Mouse (Mus musculus): ENCODE measurements around the gene Nol4l.
"Not testable (repeated sequence)": the region's sequence is repeated elsewhere in the genome, so short reads cannot be mapped to it uniquely, and the experiment has no call there.

Nol4l gene

DNA sequence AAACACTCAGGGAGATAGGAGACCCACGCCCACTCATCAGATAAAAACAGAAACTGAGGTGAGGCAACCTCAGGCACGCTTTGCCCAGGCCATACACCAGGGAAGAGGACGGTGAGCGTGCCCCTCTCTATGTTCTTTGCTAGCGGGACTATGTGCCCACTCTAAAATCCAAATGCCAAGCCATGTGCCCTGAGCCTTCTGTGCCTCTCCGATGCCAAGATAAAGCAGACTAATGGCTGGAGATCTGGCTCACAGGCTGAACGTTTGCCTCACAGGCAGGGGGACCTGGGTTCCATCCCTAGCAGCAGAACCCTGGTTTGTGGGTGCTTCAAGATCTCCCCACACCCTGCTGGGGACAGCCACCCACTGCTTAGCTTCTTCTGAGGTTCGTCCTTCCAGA is 19.6 kb downstream of the Nol4l start:
- DNase-seq = no peak

DNA sequence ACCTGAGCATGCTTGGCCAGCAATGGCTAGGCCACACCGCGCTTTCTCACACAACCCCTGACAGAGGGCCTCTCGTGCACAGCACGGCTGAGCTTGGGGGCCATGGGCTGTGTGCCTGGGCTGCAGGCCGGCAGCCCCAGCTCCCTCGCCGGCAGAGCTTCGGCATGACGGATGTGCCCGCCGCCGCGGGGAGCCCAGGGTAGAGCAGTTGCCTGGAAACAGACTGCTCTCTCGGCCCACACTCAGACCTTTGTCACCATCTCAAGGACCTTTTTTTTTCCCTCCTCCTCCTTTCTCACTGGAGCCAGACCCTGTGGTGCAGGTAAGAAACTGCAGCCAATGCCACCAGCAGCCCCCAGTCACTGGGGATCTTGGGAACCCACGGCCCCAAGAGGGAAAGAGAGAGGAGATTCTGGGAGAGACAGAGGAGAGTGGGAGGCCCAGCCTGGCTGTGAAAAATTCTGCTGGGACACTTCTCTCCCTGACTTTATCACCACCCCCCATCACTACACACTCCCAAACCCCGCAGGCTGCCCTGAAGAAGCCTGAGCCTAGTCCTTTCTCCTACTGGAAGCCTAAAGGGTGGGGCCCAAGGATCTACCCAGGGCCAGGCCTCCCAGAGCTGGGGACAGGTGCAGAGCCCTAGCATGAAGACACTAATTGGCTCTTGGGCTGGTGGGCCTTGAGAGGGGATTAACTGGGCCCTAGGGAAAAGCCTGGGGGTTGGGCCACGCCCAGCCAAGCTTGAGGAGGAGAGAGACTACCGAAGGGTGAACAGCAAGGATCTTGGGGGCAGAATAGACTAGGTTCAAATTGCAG is 20.4 kb downstream of the Nol4l start:
- DNase-seq = no peak

DNA sequence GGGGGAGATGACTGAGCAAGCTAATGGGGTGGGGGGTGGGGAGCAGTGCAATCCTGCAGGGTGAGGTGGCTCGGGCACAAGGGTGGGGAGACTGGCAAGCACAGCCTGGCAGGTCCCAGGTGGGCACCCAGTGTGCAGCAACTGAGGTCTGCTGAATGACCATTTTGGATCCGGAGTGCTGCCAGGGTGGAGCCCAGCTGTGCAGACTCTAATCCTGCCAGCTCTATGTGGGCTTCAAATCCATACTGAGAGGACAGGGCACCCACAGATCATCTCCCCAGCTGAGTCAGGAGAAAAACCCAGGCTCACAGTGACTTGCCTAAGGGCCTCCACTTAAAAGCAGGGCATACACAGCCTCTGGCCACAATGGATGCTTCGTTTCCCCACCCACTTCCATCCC is 21.4 kb downstream of the Nol4l start:
- DNase-seq = no peak

DNA sequence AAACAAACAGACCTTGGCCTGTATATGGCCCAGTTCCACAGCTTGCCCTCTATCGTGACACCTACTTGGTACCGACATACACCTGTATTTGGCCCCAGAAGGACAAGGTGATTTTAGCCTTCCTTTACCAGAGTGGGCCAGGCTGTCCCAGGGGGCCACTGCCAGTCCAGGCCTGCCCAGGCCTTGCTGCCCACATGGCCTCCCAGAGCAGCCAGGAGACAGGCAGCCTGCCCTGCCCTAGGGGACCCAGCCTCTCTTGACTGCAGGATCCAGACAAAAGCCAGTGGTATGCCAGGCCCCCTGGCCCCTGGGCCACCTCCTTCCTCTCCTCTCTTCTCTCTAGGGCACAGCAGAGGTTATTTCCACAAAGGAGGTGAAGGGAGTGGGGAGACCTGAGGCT is 21.8 kb downstream of the Nol4l start:
- no peak for DNase-seq

DNA sequence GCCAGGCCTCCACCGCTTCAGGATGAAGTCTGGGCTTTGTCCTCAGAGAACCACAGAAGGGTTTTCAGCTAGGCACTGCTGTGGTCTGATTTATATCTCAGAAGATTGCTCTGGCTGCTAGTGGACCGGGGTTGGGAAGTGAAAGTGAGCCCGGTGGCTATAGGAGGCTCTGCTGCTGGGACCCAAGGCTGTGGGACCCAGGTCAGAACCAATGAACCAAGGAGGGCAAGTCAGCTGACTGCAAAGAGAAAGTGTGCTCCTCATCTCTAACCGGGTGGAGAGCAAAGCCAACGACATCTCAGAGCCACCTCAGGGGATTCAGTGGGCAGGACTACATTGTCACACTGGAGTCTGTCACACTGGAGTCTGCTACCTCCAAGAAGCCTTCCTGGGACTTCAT is 23.4 kb downstream of the Nol4l start:
- no peak for DNase-seq

DNA sequence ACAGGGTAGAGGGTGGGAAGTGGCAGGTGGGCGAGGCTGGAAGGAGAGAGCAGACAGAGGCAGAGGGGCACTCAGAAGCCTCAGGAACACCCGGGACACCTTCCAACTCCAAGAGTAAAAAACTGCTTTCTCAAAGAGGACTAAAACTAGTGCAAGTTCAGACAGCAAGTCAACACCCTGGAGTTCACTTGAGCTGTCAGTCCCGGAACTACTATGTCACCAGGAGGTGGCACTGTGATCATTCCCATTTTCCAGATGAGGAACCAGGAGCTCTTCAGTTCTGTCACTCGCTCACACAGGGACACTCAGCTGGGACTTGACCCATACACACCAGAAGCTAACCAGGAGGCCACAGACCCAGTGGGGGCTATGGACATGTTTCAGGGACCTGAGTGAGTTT is 30.6 kb downstream of the Nol4l start:
- DNase-seq = no peak

DNA sequence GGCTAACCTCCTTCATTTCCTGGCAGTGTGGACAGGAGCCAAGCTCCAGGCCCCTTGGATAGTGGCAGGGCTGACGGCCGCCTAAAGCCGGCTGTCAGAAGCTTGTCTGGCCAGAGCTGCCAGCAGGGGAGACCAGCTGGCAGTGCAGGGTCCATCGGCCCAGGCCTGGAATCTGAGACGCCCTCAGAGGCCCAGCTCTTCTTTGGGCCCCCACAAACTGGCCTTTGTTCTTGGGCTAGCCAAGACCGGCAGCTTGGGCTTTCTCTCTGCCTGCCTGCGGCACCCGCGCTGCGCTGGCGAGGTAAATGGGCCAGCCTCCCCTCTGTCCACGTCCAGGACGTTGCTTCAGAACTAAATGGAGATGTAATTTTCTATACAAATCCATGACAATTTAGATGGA is 32.9 kb downstream of the Nol4l start:
- DNase-seq = no peak

DNA sequence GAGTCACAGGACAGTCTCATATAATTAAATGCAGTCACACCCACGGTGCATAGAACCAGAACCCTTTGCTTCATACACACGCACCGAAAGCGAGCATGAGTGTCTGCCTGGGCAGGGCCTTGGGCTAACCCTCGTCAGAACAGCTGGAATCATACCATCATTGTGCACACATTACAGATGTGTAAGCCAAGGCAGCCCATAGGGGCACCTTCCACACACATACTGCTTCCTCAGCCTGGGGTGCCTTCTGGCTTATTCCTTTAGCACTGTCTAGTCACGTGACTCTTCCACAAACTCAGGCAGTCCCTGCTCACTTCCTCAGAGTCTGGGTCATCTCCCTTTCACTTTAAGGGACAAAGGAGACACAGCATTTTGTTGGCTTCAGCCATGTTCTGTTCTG is 33.5 kb downstream of the Nol4l start:
- no peak for DNase-seq

DNA sequence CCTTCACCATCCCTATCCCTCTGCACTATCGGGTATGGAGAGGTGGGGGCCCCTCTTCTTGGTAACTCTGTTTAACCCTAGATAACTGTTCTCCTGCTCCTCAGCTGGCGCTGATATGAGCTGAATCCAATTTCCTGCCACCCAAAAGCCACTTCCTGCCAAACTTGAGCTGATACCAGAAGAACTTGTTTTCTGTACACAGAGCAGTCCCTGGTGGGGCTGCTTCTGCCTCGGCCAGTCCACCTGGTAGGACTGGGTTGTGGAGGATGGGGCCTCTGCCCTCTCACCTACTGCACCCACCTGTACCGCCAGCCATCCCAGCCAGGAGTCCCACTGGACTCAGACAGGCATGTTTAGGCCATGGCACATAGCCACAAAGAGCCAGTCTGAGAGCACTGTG is 34.0 kb downstream of the Nol4l start:
- DNase-seq = peak; percentile 50 to 60

DNA sequence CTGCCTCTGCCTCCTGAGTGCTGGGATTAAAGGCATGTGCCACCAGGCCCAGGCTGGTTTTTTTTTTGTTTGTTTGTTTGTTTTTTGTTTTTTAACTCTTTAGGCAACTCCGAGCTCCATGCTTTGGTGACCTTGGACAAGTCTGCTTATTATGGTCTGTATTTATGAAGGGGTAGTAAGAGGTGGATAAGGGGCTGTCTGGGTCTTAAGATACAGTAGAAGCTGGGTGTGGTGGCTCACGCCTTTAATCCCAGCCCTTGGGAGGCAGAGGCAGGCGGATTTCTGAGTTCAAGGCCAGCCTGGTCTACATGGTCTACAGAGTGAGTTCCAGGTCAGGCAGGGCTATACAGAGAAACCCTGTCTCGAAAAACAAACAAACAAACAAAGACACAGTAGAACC is 34.4 kb downstream of the Nol4l start:
- DNase-seq = not testable (repeated sequence)

DNA sequence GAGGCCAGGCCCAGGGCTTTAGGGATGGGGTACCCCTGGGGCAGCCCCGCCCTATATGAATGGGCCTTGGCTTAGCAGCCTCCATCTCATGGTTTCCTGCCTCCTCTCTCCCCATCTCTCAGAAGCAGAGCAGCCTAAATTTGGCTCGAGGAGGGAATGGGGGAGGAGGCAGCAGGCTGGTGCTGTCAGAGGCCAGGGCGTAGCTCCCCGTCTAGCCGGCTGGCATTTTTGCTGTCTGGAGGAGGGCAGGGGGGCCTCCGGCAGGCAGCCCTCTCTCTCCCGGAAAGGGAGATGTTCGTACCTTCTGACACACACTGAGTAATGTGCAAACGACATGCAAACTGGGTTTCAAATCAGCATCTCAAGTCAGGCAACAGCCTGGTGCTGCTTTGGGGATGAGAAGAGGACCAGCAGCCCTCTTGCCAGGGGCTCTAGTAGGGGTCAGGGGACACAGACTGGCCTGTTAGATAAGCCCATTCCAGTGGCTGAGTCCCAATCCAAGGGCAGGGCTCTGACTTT is 35.4 kb downstream of the Nol4l start:
- DNase-seq = peak; percentile 50 to 70

DNA sequence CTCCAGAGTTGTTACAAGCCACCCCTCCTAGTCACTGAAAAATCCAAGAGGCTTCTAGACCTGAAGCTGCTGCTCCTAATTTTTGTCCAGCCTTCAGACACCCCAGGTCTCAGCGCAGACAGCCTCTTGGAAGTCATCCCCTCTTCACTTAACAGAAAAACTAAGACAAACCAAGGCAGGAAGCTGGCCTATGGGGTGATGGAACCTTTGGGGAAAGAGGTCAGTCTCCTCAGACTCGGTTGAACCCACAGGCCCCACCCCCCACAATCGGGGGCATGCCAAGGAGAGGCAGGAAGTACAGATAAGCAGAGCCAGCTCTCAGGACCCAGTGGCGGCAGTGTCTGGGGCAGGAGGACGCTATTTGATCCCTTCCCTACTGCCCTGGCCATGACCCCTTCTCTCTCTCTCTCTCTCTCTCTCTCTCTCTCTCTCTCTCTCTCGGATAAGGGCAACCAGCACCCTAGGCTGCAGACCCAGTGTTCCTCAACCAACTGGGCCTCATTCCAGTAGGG is 35.9 kb downstream of the Nol4l start:
- peak; percentile 55 to 76 for DNase-seq

DNA sequence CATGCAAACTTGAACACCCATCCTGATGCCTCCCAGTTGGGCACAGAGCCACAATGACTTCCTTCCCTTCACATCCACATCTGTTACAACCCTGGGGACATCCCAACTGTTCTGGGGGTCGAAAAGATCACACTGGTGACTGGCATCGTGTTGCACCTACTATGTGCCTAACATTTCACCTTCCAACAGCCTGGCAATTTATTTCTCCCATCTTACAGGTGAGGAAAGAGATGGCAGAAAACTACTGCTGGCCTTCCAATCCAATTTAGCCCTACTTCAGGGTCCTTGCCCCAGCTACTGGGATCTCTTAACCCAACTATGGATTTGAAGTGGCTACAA is 36.4 kb downstream of the Nol4l start:
- no peak for DNase-seq

DNA sequence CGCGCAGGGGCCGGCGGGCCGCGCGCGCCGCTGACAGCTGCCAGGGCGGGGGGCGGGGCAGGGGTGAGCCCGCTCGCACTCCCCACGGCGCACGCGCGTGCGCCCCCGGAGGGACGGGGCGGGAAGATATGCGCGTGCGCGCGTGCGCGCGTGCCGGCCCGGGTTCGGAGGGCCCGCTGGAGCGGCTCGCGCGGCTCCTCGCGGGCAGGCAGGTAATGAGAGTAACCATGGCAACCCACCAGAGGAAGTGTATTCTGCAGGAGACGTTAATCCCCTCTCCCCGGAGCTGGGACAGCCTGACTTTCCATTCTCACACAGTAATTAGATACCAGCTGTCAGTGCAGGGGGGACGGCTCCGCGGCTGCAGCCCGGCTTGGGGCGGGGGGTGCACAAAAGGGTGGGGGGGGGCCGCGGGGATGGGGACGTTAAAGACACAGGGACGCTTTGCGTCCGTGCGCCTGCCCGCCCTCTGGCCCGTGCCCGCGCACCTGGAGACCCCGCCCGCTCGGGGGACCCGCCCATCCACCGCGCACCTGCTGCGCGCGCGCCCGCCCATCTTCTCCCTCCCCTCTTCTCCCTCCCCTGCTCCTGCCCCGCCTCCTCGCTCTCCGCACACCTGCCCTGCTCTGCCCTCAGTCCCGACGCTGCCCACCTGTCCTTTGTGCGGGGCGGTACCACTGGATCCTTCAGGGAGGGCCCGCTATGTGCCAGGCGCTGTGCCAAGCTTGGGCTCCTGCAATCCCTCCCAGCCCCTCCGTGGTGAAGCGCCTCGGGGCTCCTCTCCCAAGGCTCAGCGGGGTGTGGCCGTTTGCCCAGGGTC is 37.0 kb downstream of the Nol4l start, which contains the start of gene 4930404H24Rik:
4930404H24Rik (plus strand) TSS at position 218 of the 820 bp plus-strand sequence.
- DNase-seq = peak; percentile 82 to 87

DNA sequence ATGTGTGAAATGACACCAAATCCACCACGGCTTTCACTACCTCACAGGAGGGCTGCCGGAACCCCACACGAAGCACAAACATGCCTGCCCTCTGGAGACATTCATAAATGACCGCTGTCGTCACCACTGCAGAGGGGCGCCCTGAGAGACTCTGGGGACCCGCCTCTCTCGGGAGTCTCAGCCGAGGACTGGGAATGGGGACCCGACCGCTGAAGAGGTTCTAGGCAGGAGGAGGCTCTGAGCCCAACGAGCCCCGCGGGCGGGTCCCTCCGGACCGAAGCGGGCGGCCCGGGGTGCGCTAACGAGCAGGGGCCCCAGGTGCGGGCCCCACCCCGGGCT is 37.6 kb downstream of the Nol4l start:
- DNase-seq = no peak

DNA sequence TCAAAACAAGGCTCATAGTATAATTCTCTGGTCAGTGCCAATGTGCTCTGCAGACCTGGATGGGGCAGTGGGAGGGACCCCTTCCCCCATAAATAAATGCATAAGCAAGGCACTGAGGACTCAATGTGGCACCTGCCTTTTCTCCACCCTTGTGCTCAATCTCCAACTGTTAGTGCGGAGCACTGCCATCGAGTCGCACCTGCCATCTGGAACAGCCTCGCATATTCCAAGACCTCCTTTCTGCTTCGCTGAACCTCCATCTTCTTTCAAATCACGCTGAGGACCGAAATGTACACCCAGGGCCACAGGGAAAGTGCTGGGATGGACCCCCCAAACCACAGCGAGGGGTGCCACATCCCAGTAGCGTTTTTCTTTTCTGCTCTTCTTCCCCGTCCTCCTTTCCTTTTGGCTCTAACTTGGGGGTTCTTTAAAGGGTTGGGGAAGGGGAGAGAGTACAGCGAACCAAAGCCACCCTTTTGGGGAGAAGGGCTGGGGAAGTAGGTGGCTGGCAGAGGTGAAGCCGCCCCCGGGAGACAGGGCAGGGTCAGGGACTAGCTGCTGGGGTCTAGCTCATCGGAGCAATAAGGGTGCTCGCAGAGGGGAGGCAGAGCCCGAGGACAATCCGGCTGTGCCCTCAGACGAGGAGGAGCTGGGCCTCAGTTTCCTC is 38.1 kb downstream of the Nol4l start:
- no peak for DNase-seq

DNA sequence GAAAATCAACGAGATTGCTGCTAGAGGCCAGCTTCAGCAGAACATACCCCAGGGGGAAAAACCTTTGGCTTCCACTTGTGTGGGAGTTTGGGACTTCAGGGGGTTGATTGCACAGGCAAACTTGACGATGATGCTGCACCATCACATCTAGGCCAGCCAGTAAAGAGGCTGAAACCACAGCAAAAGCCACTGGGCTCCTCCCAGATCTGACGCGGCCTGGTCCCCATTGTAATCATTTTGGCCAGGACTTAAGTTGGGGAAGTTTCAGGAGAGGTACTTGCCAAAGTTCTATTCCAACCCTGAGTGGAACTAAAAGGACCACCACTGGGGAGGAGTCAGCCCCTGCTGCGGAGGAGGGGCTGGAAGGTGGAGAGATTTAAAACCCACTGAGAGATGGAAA is 38.8 kb downstream of the Nol4l start:
- no peak for DNase-seq

DNA sequence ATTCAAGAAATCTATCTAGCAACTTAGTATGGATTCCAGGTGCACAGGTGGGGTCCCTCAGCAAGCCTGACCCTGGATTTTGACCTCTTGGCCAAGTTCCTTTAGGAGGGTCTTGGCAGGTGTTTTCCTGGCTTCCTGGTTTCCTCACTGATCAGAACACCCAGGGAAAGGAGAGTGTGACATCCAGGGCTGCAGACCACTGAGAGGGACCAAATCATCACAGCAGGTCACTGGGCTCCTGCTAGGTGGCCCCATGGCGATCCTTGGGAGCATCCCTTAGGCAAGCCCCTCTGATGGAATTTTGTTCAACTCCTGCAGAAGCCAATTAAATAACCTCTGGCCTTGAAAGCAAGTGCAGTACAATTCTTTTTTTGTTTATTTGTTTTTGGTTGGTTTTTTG is 39.7 kb downstream of the Nol4l start:
- DNase-seq = no peak

DNA sequence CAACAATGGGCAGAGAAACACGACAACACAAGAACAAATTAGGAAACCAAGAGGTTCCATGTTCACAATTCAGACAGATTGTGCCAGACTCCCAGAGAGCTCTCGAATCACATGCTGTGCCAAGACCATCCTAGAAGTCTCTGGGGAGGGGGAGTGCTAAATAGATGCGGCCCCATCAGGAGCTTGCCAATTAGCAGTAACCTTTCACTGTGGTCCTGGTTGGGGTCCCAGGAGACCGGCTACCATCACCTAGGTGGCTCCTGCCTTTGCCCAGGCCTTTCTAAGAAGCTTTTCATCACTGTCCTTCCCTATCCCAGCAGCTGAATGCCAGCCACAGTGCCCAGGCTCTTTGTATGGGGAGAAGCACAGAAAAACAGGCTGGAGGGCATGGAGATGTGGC is 45.7 kb downstream of the Nol4l start:
- no peak for DNase-seq

DNA sequence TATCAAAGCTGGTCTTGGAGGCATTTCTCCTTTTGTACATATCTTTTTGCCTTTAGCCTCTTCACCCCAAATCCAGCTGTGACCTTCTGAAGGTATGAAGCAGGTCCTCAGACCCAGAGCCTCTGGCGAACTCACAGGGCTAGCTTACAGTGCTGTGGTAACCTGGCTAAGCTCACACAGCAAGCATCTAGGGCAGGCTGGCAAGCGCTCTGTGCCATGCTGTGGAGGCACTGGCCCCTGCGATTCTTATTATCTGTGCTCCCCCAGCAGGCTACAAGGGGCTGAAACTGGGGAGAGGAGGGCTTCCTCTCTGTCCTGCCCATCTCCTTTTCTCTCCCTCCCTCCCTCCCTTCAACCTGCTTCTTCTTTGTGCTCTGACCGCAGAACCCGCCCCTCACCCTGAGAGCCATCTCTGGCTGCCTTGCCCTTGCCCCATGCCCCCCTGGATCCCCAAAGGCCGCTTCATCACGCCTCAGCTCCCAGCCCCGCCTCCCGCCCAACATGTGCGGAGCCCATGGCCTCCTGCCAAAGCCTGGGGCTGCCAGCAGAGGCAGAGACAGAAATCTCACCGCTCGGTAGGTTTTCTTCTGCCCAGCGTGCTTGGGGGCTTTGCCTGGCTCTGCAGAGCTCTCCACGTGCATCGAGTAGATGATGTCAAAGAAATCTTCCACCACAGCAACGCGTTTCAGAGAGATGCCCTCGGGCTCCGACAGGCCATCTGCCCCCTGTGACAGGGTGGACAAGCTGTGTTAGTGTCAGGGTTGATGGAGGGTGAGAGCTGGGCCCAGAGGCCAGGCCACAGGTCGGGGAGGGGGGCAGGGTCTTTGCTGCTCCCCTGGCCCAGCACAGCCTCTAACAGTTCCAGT is 46.4 kb downstream of the Nol4l start:
- peak; percentile 36 to 56 for DNase-seq

DNA sequence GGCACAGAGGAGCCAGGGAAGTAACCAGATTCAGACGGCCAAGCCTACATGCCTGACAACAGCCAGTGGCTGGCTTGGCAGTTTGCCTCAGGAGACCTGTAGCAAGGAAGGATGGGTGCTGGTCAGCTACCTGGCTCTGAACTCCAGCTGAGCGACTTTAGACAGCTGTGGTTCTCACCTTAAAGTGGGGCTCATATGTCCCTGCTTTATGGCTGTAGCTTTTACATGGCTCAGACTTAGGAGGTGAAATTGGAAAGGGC is 48.0 kb downstream of the Nol4l start:
- no peak for DNase-seq

DNA sequence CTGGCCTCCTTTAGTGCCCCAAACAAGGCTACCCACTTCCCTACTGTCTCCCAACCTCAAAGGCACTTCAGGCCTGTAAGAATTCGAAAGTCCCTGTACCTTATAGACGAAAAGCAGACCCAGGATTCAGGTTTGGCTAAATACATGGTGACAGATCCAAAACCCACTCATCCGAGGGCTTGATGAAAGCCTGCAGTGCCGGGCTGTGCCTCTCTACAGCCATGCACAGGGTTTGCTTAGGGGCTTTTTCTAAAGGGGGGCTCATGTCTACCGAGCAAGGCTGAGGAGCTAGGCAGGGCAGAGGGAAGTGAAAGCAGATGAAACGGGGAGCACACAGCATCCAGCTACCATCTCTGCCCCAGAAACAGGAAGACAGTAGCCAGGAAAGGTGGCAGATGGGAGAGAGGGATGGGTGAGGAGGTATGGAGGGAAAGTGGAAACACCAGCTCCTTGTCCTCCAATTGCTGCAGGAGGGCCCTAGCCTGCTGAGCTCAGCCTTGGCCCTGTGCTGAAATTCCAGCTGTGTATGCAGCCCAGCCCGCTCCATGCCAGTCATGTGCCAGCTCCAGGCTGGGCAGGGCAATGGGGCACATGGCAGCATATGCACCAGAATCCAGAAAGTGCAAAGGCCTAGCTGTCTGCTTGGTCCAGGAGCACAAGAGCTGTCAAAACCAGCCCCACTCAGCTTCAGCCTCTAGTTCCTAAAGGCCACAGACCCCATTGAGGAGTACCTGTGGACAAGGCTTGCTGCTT is 48.5 kb downstream of the Nol4l start:
- DNase-seq = no peak
